Mouse (Mus musculus): ENCODE results near the gene Plau.

DNA sequence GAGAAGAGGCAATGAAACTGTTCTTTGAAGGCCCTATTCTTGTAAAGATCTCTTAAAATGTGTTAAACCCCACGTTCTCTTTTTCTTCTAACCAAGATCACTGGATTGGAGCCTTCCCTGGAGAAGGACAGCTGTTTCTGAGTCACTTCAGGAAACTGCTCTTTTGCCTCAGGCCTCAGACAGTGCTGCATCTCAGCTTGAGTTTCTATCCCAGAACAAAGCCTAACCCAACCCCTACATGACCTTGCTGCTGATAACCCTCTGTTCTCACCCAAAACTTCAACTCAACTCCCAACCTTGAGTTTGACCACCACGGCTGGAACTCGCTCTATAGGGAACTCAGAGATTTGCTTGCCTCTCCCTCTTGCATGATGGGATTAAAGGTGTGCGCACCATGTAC, 27.1 kb upstream of the Plau start:
- TF ChIP-seq POLR2A (IDR thresholded peaks at IDR 0.05; ENCODE audit: borderline replicate concordance, extremely low read depth, low read depth, low read length): no peak
- TF ChIP-seq CTCF (IDR thresholded peaks at IDR 0.05; ENCODE audit: insufficient read depth, low read length): no peak

All from lung, adult 2 months (tissue).